Mouse (Mus musculus): ENCODE measurements around the gene Nmt2. TPM values are rescaled to one million over a fixed set of nuclear protein-coding genes. Genes with fewer than 3 reads are reported as not detected.
A peak's percentile ranks its signal among the peaks of the same experiment; 100 is the strongest.

The Nmt2 gene
- total RNA-seq, 2 experiments from 2014 or later: 42.4 to 80.1 TPM

GRCm38 (mm10) chr2:3326547-3326946, 42.5 kb downstream of the Nmt2 start:
- peak in 1 of 2 experiments; percentile 10 for DNase-seq

DNA sequence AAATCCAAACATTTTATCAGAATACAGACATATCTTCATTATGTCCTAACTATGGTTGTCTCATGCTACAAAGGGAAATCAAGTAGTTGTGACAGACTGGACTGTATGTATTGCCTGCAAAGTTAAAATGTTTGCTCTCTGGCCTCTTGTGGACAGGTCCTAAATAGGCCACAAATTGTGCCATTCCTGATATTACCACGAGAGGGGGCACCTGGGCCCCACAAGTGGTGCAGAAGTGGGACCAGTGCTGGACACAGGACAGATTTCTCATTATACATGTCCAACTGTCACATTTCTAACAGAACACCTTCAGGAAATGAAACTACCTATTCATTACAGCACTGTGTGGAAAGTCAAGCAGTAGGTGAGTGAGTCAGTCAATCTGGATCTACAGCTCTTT, 43.3 kb downstream of the Nmt2 start:
- DNase-seq: peak; percentile 74 to 83

DNA sequence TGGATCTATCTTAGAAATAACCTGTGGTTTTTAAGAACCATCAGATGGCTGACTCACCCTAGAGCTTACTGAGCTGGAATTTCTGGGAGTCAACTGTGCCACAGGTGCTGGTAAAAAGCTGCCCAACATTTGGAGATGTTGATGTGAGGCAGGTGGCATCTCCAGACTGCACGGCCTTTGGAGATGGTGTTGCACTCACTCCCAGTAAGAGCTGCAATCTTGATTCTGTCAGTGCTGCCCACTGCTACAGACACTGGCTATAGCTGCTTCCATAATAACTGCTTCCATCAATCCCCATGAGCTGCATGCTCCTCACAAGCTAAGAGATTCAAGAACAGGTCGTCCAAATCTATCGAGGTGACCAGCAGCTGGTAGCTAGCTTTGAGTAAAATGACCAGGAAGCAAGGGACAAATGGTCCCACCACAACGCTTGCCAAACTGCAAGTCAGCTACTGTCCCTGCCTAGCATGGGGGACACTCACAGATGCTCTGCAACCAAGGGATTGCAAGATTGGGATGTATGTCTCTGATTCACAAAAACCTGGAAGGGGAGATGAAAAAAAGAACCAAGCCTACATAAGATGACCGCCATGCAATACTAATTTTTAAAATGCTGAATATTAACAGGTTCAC, 47.2 kb downstream of the Nmt2 start:
- no peak for DNase-seq

- DNase-seq: no peak
Observed at GRCm38 (mm10) chr2:3332056-3332455, 48.0 kb downstream of the Nmt2 start.

- peak; percentile 95 to 98 for DNase-seq
Observed at GRCm38 (mm10) chr2:3332484-3333242, 48.7 kb downstream of the Nmt2 start, which contains the start of gene Rpp38. Gene Rpp38 (minus strand): TSS chr2:3332643.

DNA sequence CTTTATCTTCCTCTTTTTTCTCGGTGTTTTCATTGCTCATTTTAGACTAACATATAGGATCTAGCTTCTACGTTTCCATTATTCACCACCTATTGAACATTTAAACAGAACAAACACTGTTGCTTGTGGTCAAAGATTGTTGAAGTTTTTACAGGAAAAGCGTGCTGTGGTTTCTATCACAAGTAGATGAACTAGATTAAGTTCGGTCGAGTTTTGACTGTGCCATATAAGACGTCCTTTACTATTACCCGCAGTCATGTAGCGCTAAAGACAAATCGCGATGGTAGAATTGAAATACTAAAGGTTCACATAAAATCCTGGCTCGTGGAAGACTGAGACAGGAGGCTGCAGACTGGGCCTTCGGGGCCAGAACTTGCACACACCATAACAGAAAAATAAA, 49.7 kb downstream of the Nmt2 start:
- DNase-seq: no peak

DNA sequence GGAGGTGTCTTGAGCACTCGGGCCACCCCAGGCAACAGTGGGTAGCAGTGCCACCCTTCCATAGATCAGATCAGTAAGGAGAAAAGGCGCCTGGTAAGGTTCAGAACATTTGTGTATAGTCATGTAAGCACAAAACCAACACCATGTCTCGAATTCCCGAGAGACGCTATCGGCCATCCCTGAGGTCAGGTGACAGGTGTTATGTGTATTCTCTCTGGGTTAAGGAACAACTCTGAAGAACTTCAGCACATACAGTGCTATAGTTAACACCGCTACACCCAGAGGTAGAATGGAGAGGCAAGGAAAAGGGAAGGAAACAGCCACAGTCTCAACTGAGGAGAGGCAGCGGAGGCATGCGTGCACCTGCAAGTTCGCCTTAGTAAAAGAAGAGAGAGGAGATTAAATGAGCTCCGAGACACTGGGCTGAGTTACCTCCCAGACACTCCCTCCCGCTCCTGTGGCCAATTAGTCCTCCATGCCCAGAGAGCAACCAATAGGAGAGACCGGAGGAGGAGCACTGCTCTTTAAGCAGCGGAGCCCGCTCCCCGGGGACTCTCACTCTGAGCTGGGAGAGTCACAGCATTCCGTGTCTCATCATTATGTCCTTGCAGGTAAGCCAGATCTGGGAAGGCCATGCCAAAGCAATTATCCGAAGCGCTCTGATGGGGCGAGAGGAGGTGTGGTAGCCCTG, 51.7 kb downstream of the Nmt2 start, which contains the start of gene Acbd7:
Gene Acbd7, plus strand, starts transcription at position 558 of the 691 bp plus-strand sequence.
- peak; percentile 80 to 82 for DNase-seq

DNA sequence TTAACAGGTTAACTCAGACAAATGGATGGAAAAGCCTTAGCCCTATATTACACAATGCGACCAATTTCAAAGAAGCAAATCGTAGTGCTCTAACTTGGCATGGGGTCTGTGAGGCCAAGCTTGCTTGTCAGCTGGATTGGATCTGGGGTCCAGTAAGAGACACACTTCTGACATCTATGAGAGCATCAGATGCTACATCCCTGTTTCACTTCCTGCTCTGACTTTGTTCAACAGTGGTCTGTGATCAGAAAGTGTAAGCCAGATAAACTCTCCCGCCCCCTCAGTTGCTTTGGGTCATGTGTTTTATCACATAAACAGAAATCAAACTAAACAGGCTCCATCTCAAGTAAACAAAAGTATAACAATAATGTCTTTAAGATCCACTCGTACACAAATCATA, 64.4 kb downstream of the Nmt2 start:
- no peak for DNase-seq

DNA sequence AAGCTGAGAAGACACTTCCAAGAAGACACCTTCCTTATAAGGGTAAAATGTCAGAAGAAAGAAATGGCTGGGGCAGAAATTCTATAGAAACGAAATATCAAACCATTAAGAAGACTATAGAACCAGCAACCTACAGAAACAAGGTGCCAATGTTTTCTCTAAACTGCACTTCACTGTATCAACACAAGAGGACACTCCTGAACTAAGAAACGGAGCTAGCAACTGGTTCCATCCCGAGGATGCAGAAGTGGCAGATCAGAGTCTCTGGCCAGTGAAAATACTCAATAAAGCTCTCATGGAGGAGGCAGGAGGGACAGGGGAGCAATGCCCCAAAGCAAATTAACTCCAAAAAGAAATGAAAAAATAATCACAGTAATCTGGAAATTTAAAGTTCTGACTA, 64.9 kb downstream of the Nmt2 start:
- DNase-seq: peak in 1 of 2 experiments; percentile 16

DNA sequence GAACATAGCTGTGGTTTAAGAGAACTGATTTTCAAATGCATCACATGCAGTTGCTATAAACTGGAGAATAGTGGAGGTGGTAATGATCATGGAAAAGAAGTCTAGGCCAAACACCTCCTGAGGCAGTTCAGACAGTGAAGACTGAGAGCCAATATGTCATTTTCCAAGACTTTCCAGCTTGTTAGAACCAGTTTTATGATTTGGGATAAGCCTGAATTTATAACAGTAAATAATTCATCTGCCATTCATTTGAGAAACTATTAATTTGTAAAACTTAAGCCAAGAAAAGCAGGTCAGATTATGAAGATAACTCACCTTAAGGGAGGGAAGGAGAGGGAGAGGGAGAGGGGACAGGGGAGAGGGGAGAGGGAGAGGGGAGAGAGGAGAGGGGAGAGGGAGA, 69.1 kb downstream of the Nmt2 start:
- DNase-seq: no peak

DNA sequence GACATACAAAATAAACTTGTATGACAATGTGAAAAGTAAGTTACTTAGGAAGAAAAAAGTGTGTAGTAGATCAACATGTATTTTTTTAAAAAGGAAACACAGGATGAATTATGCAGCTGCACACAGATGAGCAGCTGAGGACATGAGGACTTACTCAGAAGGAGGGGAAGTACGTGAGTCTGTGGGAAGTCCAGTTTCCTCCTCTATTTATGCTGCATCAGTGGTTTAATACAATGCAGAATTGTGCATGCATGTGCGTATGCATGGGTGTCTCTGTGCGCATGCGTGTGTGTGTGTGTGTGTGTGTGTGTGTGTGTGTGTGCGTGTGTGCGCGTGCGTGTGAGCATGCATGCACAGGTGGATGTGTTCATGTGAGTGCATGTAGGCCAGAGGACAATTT, 71.8 kb downstream of the Nmt2 start:
- no peak for DNase-seq

- DNase-seq: no peak
Observed at GRCm38 (mm10) chr2:3356311-3356710, 72.3 kb downstream of the Nmt2 start.

DNA sequence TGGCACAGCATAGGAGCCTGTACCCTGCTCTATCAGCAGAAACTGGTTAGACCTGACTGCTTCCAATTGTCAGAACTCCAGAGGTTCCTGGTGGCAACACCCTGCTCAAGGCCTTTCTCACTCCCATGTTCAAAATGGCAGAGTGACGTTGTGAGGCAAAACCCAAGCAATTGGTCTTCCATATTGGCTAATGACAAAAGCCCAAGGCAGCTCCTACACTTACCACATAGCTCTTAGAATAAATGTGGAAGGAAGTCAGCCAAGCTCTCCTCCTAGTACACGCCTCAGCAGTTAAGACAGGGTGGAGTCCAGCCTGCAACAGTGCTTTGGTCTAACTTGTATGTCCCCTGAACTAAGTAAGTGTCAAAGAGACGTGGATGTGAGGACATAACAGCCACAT, 73.9 kb downstream of the Nmt2 start:
- no peak for DNase-seq

DNA sequence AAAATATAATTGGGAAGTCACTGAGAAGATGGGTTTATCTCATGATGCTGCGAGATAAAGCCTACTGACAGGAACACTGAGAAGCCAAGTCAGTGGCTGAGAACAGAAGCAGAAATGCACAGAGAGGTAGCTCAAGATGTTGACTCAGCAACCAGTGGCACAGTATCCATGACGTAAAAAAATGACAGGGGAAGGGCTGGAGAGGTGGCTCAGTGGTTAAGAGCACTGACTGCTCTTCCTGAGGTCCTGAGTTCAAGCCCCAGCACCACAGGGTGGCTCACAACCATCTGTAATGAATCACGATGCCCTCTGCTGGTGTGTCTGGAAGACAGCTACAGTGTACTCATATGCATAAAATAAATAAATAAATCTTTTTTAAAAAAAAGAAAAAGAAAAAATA, 77.1 kb downstream of the Nmt2 start:
- no peak for DNase-seq

GRCm38 (mm10) chr2:3365127-3365526, 81.1 kb downstream of the Nmt2 start:
- no peak for DNase-seq

Other genes starting within 250 kb of the Nmt2 start
- 10 to 100 TPM; 27.7 to 29.7 TPM for gene Fam171a1, start 170.0 kb upstream of the Nmt2 start, total RNA-seq (2021)
- 10 to 100 TPM; 13.3 to 16.9 TPM for gene Rpp38, start 48.4 kb downstream of the Nmt2 start, total RNA-seq (2021)
- gene Acbd7, start 52.0 kb downstream of the Nmt2 start, total RNA-seq (2021): not detected
- under 1 TPM in 1 of 2 experiments, not detected in 1; 0.30 TPM for gene Olah, start 113.0 kb downstream of the Nmt2 start, total RNA-seq (2021)
- under 1 TPM in 1 of 2 experiments, not detected in 1; 0.56 TPM for gene Meig1, start 138.4 kb downstream of the Nmt2 start, total RNA-seq (2021)
- gene Dclre1c, start 139.9 kb downstream of the Nmt2 start, total RNA-seq (2021): 1 to 10 TPM; 7.0 to 9.1 TPM
- 1 to 10 TPM; 1.8 to 2.5 TPM for gene Suv39h2, start 190.8 kb downstream of the Nmt2 start, total RNA-seq (2021)
- gene Gm45902, start 228.6 kb downstream of the Nmt2 start, total RNA-seq (2021): 1 to 10 TPM; 2.3 to 2.8 TPM
- gene Hspa14, start 228.6 kb downstream of the Nmt2 start, total RNA-seq (2021): 10 to 100 TPM; 35.4 to 43.6 TPM
- 1 to 10 TPM; 3.4 to 4.3 TPM for gene Cdnf, start 228.8 kb downstream of the Nmt2 start, total RNA-seq (2021)